Mouse (Mus musculus) limb, embryonic 10.5 days (tissue): ENCODE data around the gene Zfp451. TPM values are rescaled to one million over a fixed set of nuclear protein-coding genes. Genes with fewer than 3 reads are reported as not detected.
"Not testable (repeated sequence)": the region's sequence is repeated elsewhere in the genome, so short reads cannot be mapped to it uniquely, and the experiment has no call there.

ENCODE experiments used
- DNase-seq: peaks from one replicate; pipeline ENCODE4 v3.0.0-alpha.2; 2017; ENCODE audit warnings: low spot score
- H3K27ac ChIP-seq: fragments of 300-500 bp; sonication (generic); 2 replicates; pipeline ENCODE4 v1.5.1; 2016; ENCODE audit warnings: mild to moderate bottlenecking
- H3K27me3 ChIP-seq: fragments of 300-500 bp; sonication (generic); 2 replicates; pipeline ENCODE4 v1.6.1; 2016; ENCODE audit warnings: low read depth, mild to moderate bottlenecking; ENCODE audit not compliant: poor library complexity, severe bottlenecking
- H3K36me3 ChIP-seq: fragments of 300-500 bp; sonication (generic); 2 replicates; pipeline ENCODE4 v1.6.1; 2016; ENCODE audit warnings: mild to moderate bottlenecking, moderate library complexity
- H3K4me1 ChIP-seq: fragments of 300-500 bp; sonication (generic); 2 replicates; pipeline ENCODE4 v1.6.1; 2016
- H3K4me3 ChIP-seq: fragments of 300-500 bp; sonication (generic); 2 replicates; pipeline ENCODE4 v1.5.1; 2016; ENCODE audit warnings: mild to moderate bottlenecking, moderate library complexity
- H3K9me3 ChIP-seq: fragments of 300-500 bp; sonication (generic); replicated peaks from 2 replicates; pipeline ENCODE4 v1.6.1; 2016; ENCODE audit warnings: mild to moderate bottlenecking
- WGBS: fragments of 180-500 bp; shearing (Covaris S2); methylation state at CpG from one replicate; pipeline ENCODE4 v1.1.7; 2016; 5-methylcytosine and 5-hydroxymethylcytosine counted together
- polyA plus RNA-seq: library from polyadenylated mRNA; unstranded; fragments of >200 nt; fragmentation: Nextera tagmentation; extraction: Ambion mirVana; gene quantifications from 2 replicates; pipeline ENCODE4 v1.2.1, GENCODE M21; 2016

The Zfp451 gene
- 28.2 and 36.1 TPM in 2 replicates for polyA plus RNA-seq

GRCm38 (mm10) chr1:33813868-33814794, at the start of gene Zfp451:
TSS of gene Zfp451 (minus strand) at chr1:33814595.
- under 1% methylated on average over 80 of the region's 85 CpGs for WGBS
- Histone ChIP-seq H3K27me3 (no peaks in the 10 kb centered on the region), H3K27ac (peak within 1 kb of the TSS; percentile 98), H3K4me1 (peaks cover 10% of the 10 kb centered on the region), H3K9me3 (no peaks in the 10 kb centered on the region), H3K4me3 (peak within 1 kb of the TSS; percentile 97), H3K36me3 (peaks cover 43% of the 10 kb centered on the region)
- peak; percentile 94 for DNase-seq

DNA sequence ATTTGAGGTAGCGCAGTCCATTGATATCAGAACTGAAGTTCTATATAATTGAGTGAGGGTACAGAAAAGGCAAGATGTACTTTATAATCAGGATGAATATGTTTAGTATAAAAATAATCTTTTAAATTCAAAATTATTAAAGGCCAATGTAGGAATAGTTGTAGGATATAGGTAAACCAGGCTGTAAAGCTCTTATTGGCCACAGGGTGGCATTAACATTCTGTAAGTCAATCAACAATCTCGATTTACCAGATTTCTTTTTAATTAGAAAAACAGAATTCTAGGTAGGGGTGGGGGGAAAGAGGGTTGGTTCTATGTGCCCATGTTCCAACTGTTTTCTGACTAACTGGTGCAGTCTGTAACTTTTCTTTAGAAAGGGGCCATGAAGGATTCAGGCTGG, 32.4 kb upstream of the Zfp451 start:
- H3K4me3 ChIP-seq, result no peak overlapping the region
- WGBS, result 98% methylated on average over 2 of the region's 2 CpGs

DNA sequence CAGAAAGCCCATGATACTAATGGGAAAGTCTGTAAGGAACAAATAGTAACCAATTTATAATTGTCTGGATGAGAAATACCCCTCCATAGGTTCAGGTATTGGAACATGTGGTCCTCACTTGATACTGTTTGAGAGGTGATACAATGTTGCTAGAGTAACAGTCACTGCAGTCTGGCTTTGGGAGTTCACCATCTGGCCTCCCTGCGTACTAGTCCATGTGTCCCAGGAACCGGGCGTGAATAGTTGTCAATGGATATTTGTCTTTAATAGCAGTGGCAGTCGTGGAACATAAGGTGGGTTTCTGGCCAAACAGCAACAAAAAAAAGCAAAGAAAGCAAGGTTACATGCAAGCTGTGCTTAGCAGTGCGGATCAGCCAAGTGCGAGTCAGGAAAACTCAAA, 29.4 kb upstream of the Zfp451 start:
- no peaks in the 10 kb centered on the region for H3K27me3 ChIP-seq
- no peak overlapping the region for H3K4me3 ChIP-seq
- WGBS, result 89% methylated on average over 6 of the region's 6 CpGs
- H3K9me3 ChIP-seq, result no peaks in the 10 kb centered on the region
- no peak for DNase-seq
- H3K4me1 ChIP-seq, result no peaks in the 10 kb centered on the region
- H3K27ac ChIP-seq, result no peak overlapping the region
- H3K36me3 ChIP-seq, result no peaks in the 10 kb centered on the region

More for the DNA sequence above, 32.4 kb upstream of the Zfp451 start:
- no peaks in the 10 kb centered on the region for H3K9me3 ChIP-seq
- H3K4me1 ChIP-seq, result no peaks in the 10 kb centered on the region
- DNase-seq, result no peak
- H3K36me3 ChIP-seq, result no peaks in the 10 kb centered on the region
- H3K27me3 ChIP-seq, result no peaks in the 10 kb centered on the region
- no peak overlapping the region for H3K27ac ChIP-seq

DNA sequence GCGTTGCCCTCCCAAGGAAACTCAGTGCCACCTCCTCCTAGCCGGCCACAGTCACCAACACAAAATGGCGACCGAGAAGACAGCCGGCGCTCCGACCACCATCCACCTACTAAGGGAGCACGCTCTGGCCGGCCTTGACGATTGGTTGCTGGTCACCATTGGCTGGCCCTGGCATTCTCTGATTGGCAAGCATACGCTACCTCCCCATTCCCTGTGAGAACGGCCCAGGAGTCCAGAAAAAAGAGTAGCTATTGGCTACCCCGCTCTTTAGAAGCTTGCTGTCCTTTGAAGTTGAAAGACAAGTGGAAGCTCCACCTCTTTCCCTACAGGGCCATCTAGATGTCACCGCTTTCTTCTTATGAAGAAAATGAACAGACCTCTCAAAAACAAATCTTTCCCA, 24.6 kb upstream of the Zfp451 start:
- 94% methylated on average over 14 of the region's 14 CpGs for WGBS
- not testable (repeated sequence) for H3K4me1 ChIP-seq, H3K36me3 ChIP-seq, H3K27me3 ChIP-seq, H3K4me3 ChIP-seq, DNase-seq, H3K9me3 ChIP-seq, H3K27ac ChIP-seq

GRCm38 (mm10) chr1:33830586-33830985, 16.2 kb upstream of the Zfp451 start:
- DNase-seq, result no peak
- Histone ChIP-seq H3K27ac (no peak overlapping the region), H3K27me3 (no peaks in the 10 kb centered on the region), H3K9me3 (no peaks in the 10 kb centered on the region), H3K4me1 (no peaks in the 10 kb centered on the region), H3K36me3 (no peaks in the 10 kb centered on the region), H3K4me3 (no peak overlapping the region)
- 73% methylated on average over 4 of the region's 4 CpGs for WGBS

DNA sequence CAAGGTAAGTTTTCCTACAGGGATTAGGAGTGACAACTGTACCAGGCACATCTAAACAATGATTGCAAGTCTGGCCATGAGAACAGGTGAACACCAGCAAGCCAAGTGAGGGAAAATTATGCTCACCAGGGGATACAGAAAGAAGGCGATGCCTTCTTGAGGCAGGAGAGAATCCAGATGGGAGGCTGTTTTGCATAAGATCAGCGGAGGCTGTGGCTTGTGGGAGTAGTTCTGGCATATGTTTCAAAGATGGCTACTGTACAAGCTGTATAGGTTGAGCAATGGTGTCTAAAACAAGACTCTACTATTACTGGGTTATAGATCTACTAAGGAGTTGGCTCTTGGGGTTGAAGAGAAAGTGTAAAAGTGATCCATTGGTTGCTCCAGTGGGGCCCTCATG, 3.5 kb upstream of the Zfp451 start:
- Histone ChIP-seq H3K27me3 (no peaks in the 10 kb centered on the region), H3K36me3 (peaks cover 5% of the 10 kb centered on the region), H3K4me3 (no peak overlapping the region), H3K27ac (no peak overlapping the region), H3K4me1 (peaks cover 6% of the 10 kb centered on the region), H3K9me3 (no peaks in the 10 kb centered on the region)
- DNase-seq, result no peak
- WGBS, result 88% methylated on average over 2 of the region's 2 CpGs

DNA sequence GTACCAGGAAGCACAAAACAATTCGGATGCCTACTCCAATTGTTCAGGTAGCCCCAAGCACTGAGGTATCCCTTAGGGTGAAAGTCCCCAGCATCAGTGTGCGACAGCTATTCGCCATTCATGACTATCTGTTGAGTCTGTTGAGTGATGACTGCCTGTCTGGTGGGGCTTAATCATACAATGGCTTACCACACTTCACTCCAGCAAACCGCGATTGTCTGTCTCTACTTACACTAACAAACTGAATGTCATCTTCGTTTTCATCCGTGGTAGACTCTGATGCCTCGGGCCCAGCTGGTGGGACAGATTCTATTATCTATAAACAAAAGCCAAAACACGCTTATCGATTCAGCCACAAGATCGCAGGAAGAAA, 914 bp downstream of the Zfp451 start:
- H3K27me3 ChIP-seq, result no peaks in the 10 kb centered on the region
- H3K4me1 ChIP-seq, result peaks cover 10% of the 10 kb centered on the region
- 18% methylated on average over 11 of the region's 11 CpGs for WGBS
- DNase-seq, result no peak
- H3K4me3 ChIP-seq, result peak overlapping the region; percentile 97
- peaks cover 50% of the 10 kb centered on the region for H3K36me3 ChIP-seq
- peak overlapping the region; percentile 98 for H3K27ac ChIP-seq
- no peaks in the 10 kb centered on the region for H3K9me3 ChIP-seq

DNA sequence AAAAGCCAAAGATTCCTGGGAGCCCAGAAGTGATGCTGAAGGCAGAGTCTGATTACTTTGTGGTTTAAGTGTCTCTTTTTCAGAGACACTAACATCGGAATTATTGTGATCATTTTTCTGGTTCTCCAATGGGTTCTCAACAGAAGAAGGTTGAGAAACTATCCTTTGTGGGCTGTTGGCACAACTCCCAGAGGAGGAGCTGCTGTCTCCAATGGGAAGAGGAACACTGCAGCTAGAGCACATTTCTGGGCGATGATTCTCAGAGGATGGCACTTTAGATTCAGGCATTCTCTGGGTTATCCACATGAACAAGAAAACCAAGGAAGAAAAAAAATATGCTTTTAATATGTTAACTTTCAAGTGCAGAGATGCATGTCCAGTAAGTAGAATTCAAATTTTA, 11.1 kb downstream of the Zfp451 start:
- 96% methylated on average over 2 of the region's 2 CpGs for WGBS
- no peaks in the 10 kb centered on the region for H3K4me1 ChIP-seq
- H3K4me3 ChIP-seq, result no peak overlapping the region
- H3K27ac ChIP-seq, result no peak overlapping the region
- peaks cover 99% of the 10 kb centered on the region for H3K36me3 ChIP-seq
- no peak for DNase-seq
- no peaks in the 10 kb centered on the region for H3K9me3 ChIP-seq
- H3K27me3 ChIP-seq, result no peaks in the 10 kb centered on the region

GRCm38 (mm10) chr1:33799620-33800019, 14.8 kb downstream of the Zfp451 start:
- Histone ChIP-seq H3K36me3 (peaks cover 96% of the 10 kb centered on the region), H3K9me3 (no peaks in the 10 kb centered on the region), H3K27me3 (no peaks in the 10 kb centered on the region), H3K27ac (no peak overlapping the region), H3K4me1 (no peaks in the 10 kb centered on the region), H3K4me3 (no peak overlapping the region)
- 83% methylated on average over 3 of the region's 3 CpGs for WGBS
- no peak for DNase-seq

DNA sequence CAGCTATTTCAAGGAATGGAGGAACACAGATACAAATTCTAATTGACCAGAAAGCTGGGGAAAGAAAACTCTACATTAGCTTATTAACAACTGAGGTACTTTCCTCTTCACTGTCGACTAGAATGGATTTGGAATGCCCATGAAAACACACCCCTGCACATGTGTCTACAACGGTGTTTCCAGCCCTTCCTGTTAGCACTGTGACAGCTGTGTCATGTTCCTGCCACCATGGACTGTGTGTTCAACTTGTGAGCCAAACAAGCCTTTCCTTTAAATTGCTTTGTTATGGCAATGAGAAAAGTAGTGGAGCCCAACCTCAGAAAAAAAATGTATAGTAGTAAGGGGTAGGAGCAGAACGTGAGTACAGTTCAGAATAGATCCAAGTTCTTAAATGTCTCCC, 25.9 kb downstream of the Zfp451 start:
- Histone ChIP-seq H3K36me3 (peaks cover 34% of the 10 kb centered on the region), H3K27ac (no peak overlapping the region), H3K27me3 (no peaks in the 10 kb centered on the region), H3K9me3 (no peaks in the 10 kb centered on the region), H3K4me1 (no peaks in the 10 kb centered on the region), H3K4me3 (no peak overlapping the region)
- 71% methylated on average over 3 of the region's 3 CpGs for WGBS
- DNase-seq, result no peak

DNA sequence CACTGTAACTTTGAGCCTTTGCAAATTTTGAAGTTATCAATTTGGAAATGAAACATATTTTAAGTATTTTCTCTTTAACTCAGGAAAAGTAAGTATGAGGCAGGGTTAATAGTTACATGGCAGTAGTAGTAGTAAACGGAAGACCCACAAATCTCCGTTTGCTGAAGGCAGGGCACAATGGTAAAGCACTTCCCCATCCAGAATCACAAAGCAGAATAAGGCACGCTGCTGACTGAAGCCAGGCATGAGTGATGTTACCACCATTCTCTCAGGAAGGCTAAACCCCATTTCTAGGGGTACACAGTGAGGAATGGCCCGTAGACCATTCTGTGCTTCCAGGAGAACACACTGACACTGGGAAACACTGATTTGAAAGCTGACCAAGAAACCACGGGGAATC, 26.3 kb downstream of the Zfp451 start:
- WGBS, result 90% methylated on average over 5 of the region's 5 CpGs
- no peaks in the 10 kb centered on the region for H3K9me3 ChIP-seq
- H3K36me3 ChIP-seq, result peaks cover 35% of the 10 kb centered on the region
- DNase-seq, result no peak
- H3K4me3 ChIP-seq, result no peak overlapping the region
- H3K4me1 ChIP-seq, result no peaks in the 10 kb centered on the region
- H3K27me3 ChIP-seq, result no peaks in the 10 kb centered on the region
- no peak overlapping the region for H3K27ac ChIP-seq

DNA sequence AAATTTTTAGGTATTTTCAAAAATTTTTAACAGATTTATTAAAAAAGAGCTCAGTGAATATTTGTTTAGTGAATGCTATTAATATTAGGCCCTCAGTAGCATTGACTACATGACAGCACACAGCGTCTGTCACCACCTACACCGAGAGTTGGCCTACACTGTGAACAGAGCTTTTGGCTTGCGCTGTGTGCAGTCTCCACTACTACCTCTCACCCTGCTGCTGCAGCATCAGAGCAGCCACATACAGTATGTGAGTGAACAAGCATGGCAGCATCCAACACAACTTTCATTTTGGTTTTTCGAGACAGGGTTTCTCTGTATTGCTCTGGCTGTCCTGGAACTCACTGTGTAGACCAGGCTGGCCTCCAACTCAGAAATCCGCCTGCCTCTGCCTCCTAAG, 29.8 kb downstream of the Zfp451 start:
- whole genome bisulfite sequencing, result 95% methylated on average over 5 of the region's 5 CpGs
- H3K36me3 ChIP-seq, result peaks cover 46% of the 10 kb centered on the region
- H3K9me3 ChIP-seq, result no peaks in the 10 kb centered on the region
- H3K27ac ChIP-seq, result no peak overlapping the region
- no peak overlapping the region for H3K4me3 ChIP-seq
- no peaks in the 10 kb centered on the region for H3K27me3 ChIP-seq
- no peaks in the 10 kb centered on the region for H3K4me1 ChIP-seq
- no peak for DNase-seq

DNA sequence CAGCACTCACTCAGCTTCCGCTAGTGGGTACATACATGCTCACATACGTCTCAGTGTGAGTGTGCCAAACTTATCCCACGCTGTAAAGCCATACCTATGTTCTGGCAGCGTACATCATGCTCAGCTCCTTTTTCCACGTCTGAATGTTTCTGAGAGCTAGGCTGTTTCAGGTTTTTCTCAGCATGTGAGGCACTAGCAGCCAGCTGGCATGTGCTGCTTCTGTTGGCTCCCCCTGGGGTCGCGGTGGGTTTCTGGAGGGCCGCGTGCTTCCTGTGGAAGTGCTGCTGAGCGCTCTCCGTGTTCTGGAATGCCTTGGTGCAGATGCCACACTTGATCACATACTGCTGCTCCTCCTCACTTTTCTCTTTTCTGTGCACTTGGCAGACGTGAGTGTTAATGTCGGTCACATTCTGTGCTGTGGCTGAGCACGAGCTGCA, 38.2 kb downstream of the Zfp451 start:
- Histone ChIP-seq H3K4me1 (no peaks in the 10 kb centered on the region), H3K4me3 (no peak overlapping the region), H3K27ac (no peak overlapping the region), H3K36me3 (peaks cover 70% of the 10 kb centered on the region), H3K27me3 (no peaks in the 10 kb centered on the region), H3K9me3 (no peaks in the 10 kb centered on the region)
- 93% methylated on average over 14 of the region's 14 CpGs for WGBS
- DNase-seq, result no peak
